Mouse (Mus musculus): ENCODE measurements around the gene Hsd17b7.

- TF ChIP-seq CTCF (IDR thresholded peaks at IDR 0.05) (no peak), EP300 (IDR thresholded peaks at IDR 0.05) (no peak)
These were observed 51.8 kb downstream of the Hsd17b7 start for GRCm38 (mm10) chr1:169917115-169917796.

All from lung, postnatal 0 days (tissue).